Mouse (Mus musculus) liver (tissue): ENCODE measurements at regions not wholly inside any gene's neighbourhood (a gene's known extent, or its start where the extent isn't known, plus 50 kb on each side); places are given as distances from the start of the nearest gene placed in this dataset.

Experiments
- DNase-seq: peaks from one replicate; pipeline ENCODE4 v3.0.0-alpha.2; 2020; ENCODE audit warnings: mixed read lengths

DNA sequence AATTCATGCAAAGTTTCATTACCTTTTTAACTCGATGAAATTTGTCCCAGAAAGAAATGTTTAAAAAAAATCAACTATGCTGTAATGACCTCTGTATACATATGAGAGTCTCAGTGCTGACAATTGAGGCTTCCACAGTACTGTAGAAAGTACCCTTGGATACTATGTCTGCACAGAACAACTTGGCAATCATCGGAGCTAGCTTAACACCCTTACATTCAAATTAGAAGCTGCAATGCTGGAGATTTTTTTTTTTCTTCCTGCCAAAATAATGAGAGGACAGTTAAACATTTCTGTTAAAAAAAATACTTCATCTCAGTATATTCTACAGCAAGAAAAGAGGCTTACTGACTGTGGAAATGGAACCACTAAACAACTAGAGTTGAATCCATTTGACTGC, 452.1 kb upstream of the Cntn6 start:
- DNase-seq = no peak

DNA sequence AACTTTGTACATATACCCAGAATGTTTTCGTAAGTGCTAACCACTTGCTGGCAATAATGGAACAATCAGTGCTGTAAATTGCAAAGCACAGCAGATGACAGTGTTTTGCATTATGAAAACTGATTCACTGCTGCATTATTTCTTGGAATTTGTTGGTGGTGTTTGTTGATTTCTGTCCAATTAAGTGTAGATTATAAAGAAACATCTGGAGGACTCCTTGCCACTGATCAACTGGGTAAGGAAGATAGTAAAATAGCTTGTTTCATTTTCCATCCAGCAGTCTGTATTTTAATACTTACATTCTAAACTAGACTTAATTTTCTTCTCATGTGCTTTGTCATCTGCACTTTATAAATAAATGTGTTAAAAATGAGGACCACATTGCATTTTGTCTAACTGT, 436.6 kb upstream of the Cntn6 start:
- no peak for DNase-seq

DNA sequence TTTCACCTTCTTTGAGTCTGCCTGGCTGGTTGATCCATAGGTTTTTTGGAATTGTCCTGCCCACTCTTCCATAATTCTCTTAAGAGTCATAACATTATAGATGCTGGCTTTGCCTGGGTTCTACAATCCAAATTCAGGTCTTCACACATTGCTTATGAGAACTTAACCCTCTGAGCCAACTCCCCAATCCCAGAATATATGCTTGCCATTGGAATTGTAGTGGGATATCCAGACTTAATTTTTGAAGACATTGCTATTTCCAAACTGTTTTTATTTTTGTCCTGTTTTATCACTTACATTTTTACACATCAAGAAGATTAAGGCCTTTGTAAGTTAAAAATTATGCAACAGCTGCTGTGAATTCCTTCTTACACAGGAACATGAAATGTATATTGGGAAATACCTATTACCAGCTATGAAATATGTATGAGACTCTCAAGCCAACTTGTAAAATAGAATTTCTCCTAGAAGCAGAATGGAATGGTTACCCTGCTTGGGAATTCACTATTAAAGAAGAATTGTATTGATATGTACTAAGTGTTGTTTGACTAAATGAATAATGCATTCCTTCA, 430.8 kb upstream of the Cntn6 start:
- no peak for DNase-seq

DNA sequence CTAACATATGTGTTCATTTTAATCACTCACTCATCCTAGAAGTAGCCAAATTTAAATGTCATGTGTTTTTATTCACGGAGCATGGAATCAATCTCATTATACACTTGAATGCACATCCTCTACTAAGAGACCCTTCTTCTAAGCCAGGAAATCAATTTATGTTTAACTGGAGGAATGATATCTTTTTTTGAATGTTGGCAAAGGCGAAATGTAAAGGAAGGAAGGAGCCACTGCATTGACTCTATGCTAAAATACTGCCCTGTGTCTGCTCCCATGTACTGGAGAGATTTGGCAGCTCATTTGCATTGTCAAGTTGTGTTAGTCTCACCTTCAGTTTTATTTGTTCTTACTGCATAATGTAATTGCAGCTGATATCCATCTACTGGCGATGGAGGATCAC, 412.0 kb upstream of the Cntn6 start:
- DNase-seq = no peak

DNA sequence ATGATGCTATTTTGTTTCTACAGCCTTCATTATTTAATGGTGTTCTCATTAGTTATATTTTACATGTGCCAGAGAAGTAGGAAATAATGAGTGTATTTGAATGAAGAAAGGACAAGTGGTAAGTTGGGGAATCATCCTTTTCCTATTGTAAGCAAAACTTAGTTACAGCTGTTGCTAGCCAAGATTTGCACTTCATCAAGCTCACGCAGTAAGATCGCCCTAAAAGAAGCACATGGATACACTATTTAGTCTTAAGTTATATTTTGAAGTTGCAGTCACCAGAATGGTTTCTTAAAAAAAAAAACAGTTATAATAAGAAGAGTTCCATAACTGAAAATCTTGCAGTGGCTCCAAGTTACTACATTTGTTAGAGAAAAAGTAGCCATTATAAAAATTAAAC, 410.3 kb upstream of the Cntn6 start:
- DNase-seq = no peak

DNA sequence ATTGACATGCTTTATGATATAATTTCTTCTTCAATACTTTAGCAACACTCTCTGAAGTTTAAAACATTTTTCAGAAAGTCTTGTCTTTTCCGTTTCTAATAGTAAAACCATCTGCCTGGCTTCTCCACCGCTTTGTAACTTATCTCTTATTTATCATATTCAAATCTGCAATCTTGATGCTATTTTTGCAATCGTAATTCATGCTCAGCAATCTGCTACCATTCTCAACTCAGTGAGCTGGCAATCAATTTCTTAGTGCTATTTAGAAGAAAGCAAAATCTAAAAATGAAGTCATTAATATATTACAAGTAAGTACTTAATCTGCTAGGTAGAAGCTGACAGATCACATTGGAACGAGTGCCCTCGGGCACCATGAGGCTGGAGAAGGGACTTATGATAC, 384.2 kb upstream of the Cntn6 start:
- no peak for DNase-seq
